Mouse (Mus musculus) frontal cortex, postnatal 14 days (tissue): ENCODE measurements at regions not wholly inside any gene's neighbourhood (a gene's known extent, or its start where the extent isn't known, plus 50 kb on each side); places are given as distances from the start of the nearest gene placed in this dataset.

ENCODE experiments used
- DNase-seq, 2 experiments: peaks; one replicate each; pipeline ENCODE4 v3.0.0; 2022; ENCODE audit warnings: low spot score in 2 of 2

GRCm38 (mm10) chr5:91198620-91199019 is 59.2 kb downstream of the Areg start:
- peak; percentile 5 to 21 for DNase-seq

- no peak for DNase-seq
These were observed 61.0 kb downstream of the Areg start for GRCm38 (mm10) chr5:91200448-91200847.

- no peak for DNase-seq
These were observed 65.0 kb downstream of the Areg start for GRCm38 (mm10) chr5:91204225-91205005.

- DNase-seq = no peak
These were observed 66.0 kb downstream of the Areg start for GRCm38 (mm10) chr5:91205350-91205880.

GRCm38 (mm10) chr5:91206569-91207490 is 67.4 kb downstream of the Areg start:
- no peak for DNase-seq

- DNase-seq = no peak
These were observed 80.8 kb downstream of the Areg start for GRCm38 (mm10) chr5:91220174-91220573.

GRCm38 (mm10) chr5:91241656-91242055 is 102.3 kb downstream of the Areg start:
- no peak for DNase-seq

GRCm38 (mm10) chr5:91247444-91247843 is 108.0 kb downstream of the Areg start:
- no peak for DNase-seq

GRCm38 (mm10) chr5:91261895-91262294 is 122.5 kb downstream of the Areg start:
- no peak for DNase-seq

GRCm38 (mm10) chr5:91262526-91262925 is 123.1 kb downstream of the Areg start:
- no peak for DNase-seq

GRCm38 (mm10) chr5:91270747-91271146 is 131.3 kb downstream of the Areg start:
- no peak for DNase-seq

- DNase-seq = no peak
These were observed 131.4 kb downstream of the Btc start for GRCm38 (mm10) chr5:91271416-91271815.

- DNase-seq = no peak
These were observed 128.4 kb downstream of the Btc start for GRCm38 (mm10) chr5:91274411-91274810.

- no peak for DNase-seq
These were observed 124.3 kb downstream of the Btc start for GRCm38 (mm10) chr5:91278466-91278865.

GRCm38 (mm10) chr5:91279464-91279863 is 123.3 kb downstream of the Btc start:
- DNase-seq = no peak

- no peak for DNase-seq
These were observed 119.8 kb downstream of the Btc start for GRCm38 (mm10) chr5:91282969-91283368.

GRCm38 (mm10) chr5:91293073-91293472 is 109.7 kb downstream of the Btc start:
- DNase-seq = no peak

- no peak for DNase-seq
These were observed 107.8 kb downstream of the Btc start for GRCm38 (mm10) chr5:91294957-91295356.

GRCm38 (mm10) chr5:91297068-91297467 is 105.7 kb downstream of the Btc start:
- no peak for DNase-seq

GRCm38 (mm10) chr5:91302114-91302513 is 100.7 kb downstream of the Btc start:
- DNase-seq = no peak

GRCm38 (mm10) chr5:91302943-91303342 is 99.9 kb downstream of the Btc start:
- DNase-seq = no peak

GRCm38 (mm10) chr5:91303702-91304101 is 99.1 kb downstream of the Btc start:
- DNase-seq = no peak
